ENCODE assay signal across 19 mouse cellular contexts in genomic region chr7:125887124-125887523, GRCm38 (mm10).
DNase-seq lines count a peak whose midpoint lies in the region; ATAC-seq and TF ChIP-seq lines count a peak whose summit lies in the region.
"Had no signal": no experiment of that assay in that cellular context is flagged by ENCODE, and none has a peak within 500 bp of the region (broad histone marks: within the 10 kb centered on the region; RNA-seq: fewer than 3 reads in every experiment).

No protein-coding gene starts in this region.

- no peaks in the 10 kb centered on the region for H3K27me3 ChIP-seq in kidney, adult 2 months (replicated peaks; ENCODE audit: control insufficient read depth, insufficient read depth, low read length)
- no peaks in the 10 kb centered on the region for H3K27me3 ChIP-seq in neural tube, embryonic 15.5 days (replicated peaks)
- H3K27me3 ChIP-seq in limb, embryonic 11.5 days (ENCODE audit: control insufficient read depth, insufficient read depth, low read length) = no peaks in the 10 kb centered on the region
- H3K27me3 ChIP-seq: lung, embryonic 15.5 days had no signal

- H3K36me3 ChIP-seq in kidney, adult 2 months (ENCODE audit: control insufficient read depth, insufficient read depth, low read length) = no peaks in the 10 kb centered on the region
- H3K36me3 ChIP-seq in neural tube, embryonic 15.5 days = no peaks in the 10 kb centered on the region
- no peaks in the 10 kb centered on the region for H3K36me3 ChIP-seq in limb, embryonic 11.5 days (ENCODE audit: control insufficient read depth, insufficient read depth, low read length)
- H3K36me3 ChIP-seq: forebrain, embryonic 10.5 days; limb, embryonic 13.5 days; liver, embryonic 12.5 days; lung, embryonic 15.5 days had no signal

- H3K4me2 ChIP-seq in neural tube, embryonic 15.5 days = no peak overlapping the region
- H3K4me2 ChIP-seq in limb, embryonic 11.5 days (ENCODE audit: low read depth, severe bottlenecking) = no peak overlapping the region
- H3K4me2 ChIP-seq: limb, embryonic 13.5 days; liver, embryonic 12.5 days; lung, embryonic 15.5 days had no signal

- ATAC-seq in neural tube, embryonic 15.5 days (ENCODE audit: low FRiP score) = no peak
- ATAC-seq in limb, embryonic 11.5 days (ENCODE audit: insufficient number of reproducible peaks, low FRiP score, low TSS enrichment, low read depth) = no peak
- ATAC-seq: liver, embryonic 12.5 days had no signal

- H3K4me1 ChIP-seq in kidney, adult 2 months (ENCODE audit: control insufficient read depth, insufficient read depth, low read length) = no peaks in the 10 kb centered on the region
- peaks cover 21% of the 10 kb centered on the region for H3K4me1 ChIP-seq in neural tube, embryonic 15.5 days
- H3K4me1 ChIP-seq in limb, embryonic 11.5 days (ENCODE audit: control insufficient read depth, insufficient read depth, low read length) = peaks cover 25% of the 10 kb centered on the region
- H3K4me1 ChIP-seq: liver, embryonic 12.5 days; megakaryocyte, embryonic 14.5 days had no signal

- H3K9ac ChIP-seq in neural tube, embryonic 15.5 days (replicated peaks) = no peak overlapping the region
- H3K9ac ChIP-seq in limb, embryonic 11.5 days (ENCODE audit: low read length) = no peak overlapping the region
- H3K9ac ChIP-seq: limb, embryonic 13.5 days; liver, embryonic 12.5 days; lung, embryonic 15.5 days had no signal

- H3K4me3 ChIP-seq in kidney, adult 2 months (ENCODE audit: insufficient read depth, low read depth, low read length) = no peak overlapping the region
- no peak overlapping the region for H3K4me3 ChIP-seq in neural tube, embryonic 15.5 days (replicated peaks)
- no peak overlapping the region for H3K4me3 ChIP-seq in limb, embryonic 11.5 days (ENCODE audit: low read depth, low read length)
- H3K4me3 ChIP-seq: forebrain, embryonic 10.5 days; limb, embryonic 13.5 days; liver, embryonic 12.5 days; lung, embryonic 15.5 days; megakaryocyte, embryonic 14.5 days had no signal

- no peak for TF ChIP-seq POLR2A in kidney, adult 2 months (IDR thresholded peaks at IDR 0.05; ENCODE audit: low read depth, low read length)

- WGBS in kidney, adult 2 months = 48% methylated on average over 4 of the region's 4 CpGs
- 59% methylated on average over 4 of the region's 4 CpGs for WGBS in neural tube, embryonic 15.5 days
- WGBS in limb, embryonic 11.5 days = 18% methylated on average over 4 of the region's 4 CpGs

- no peaks in the 10 kb centered on the region for H3K9me3 ChIP-seq in neural tube, embryonic 15.5 days (replicated peaks)
- no peaks in the 10 kb centered on the region for H3K9me3 ChIP-seq in limb, embryonic 11.5 days (ENCODE audit: control insufficient read depth, low read length)
- H3K9me3 ChIP-seq: forebrain, embryonic 10.5 days; limb, embryonic 13.5 days; liver, embryonic 12.5 days; lung, embryonic 15.5 days; megakaryocyte, embryonic 14.5 days had no signal

- peak; percentile 60 for DNase-seq in kidney, postnatal 14 days
- DNase-seq in kidney, adult 2 months = no peak
- DNase-seq in neural tube, embryonic 10.5 days (ENCODE audit: extremely low spot score, low spot score) = peak; percentile 41
- peak; percentile 53 for DNase-seq in limb, embryonic 11.5 days (ENCODE audit: low spot score)
- no peak for DNase-seq in ovary, postnatal 14 days (ENCODE audit: low spot score)
- no peak for DNase-seq in retina, postnatal 1 day
- DNase-seq: adrenal gland, adult 8-10 months; cerebellum, adult 18-20 months; cerebellum, postnatal 14 days; kidney, adult 11 months; kidney, postnatal 25 days; layer of hippocampus, postnatal 36 days; right cerebral cortex, postnatal 14 days had no signal

- no peak for TF ChIP-seq CTCF in kidney, adult 2 months (conservative IDR thresholded peaks at IDR 0.05; ENCODE audit: insufficient read depth, insufficient read length, low read depth, low read length)

- H3K27ac ChIP-seq in kidney, adult 2 months (ENCODE audit: insufficient read depth, low read depth, low read length) = no peak overlapping the region
- no peak overlapping the region for H3K27ac ChIP-seq in neural tube, embryonic 15.5 days (replicated peaks)
- no peak overlapping the region for H3K27ac ChIP-seq in limb, embryonic 11.5 days (replicated peaks; ENCODE audit: low read depth, low read length)
- H3K27ac ChIP-seq: limb, embryonic 13.5 days; liver, embryonic 12.5 days; lung, embryonic 15.5 days had no signal

Comparison
In these comparisons a context has a peak if more than half of its experiments do, and no peak if none do; other contexts are left out.
1. DNase-seq: peak in kidney, postnatal 14 days (single experiment), neural tube, embryonic 10.5 days (single experiment) and limb, embryonic 11.5 days (single experiment); none in kidney, adult 2 months (single experiment), ovary, postnatal 14 days (single experiment) and retina, postnatal 1 day (single experiment).